Mouse (Mus musculus) MEL (cell line): Measurements from ENCODE around the gene Stat6. TPM values are rescaled to one million over a fixed set of nuclear protein-coding genes. Genes with fewer than 3 reads are reported as not detected.

ENCODE experiments used
- DNase-seq: peaks from one replicate; pipeline ENCODE4 v3.0.0; 2011; ENCODE audit warnings: low read depth, low spot score
- H3K27ac ChIP-seq: 2 replicates; pipeline ENCODE4 v1.5.1; 2012; ENCODE audit warnings: low read depth, mild to moderate bottlenecking, control low read depth, low read length, moderate library complexity; ENCODE audit not compliant: control insufficient read depth
- H3K27me3 ChIP-seq, 2 experiments: fragments of 150-350 bp in 1 of 2; sonication (generic) in 1 of 2; 2 replicates each; pipeline ENCODE4 v1.6.1; 2012; ENCODE audit warnings: low read length in 2 of 2, mild to moderate bottlenecking in 2 of 2, improper control_type of control experiment in 1 of 2, moderate library complexity in 1 of 2; ENCODE audit not compliant: insufficient read depth in 2 of 2, control insufficient read depth in 1 of 2
- H3K36me3 ChIP-seq, 2 experiments: 2 replicates each; pipeline ENCODE4 v1.6.1; 2012 to 2014; ENCODE audit warnings: low read length in 2 of 2, improper control_type of control experiment in 1 of 2, inconsistent platforms in 1 of 2, mild to moderate bottlenecking in 1 of 2; ENCODE audit not compliant: insufficient read depth in 2 of 2, control insufficient read depth in 1 of 2
- H3K4me1 ChIP-seq, 2 experiments: fragments of 150-350 bp in 1 of 2; sonication (generic) in 1 of 2; 2 replicates each; pipeline ENCODE4 v1.6.1; 2012; ENCODE audit warnings: low read length in 2 of 2, improper control_type of control experiment in 1 of 2, mild to moderate bottlenecking in 1 of 2; ENCODE audit not compliant: insufficient read depth in 2 of 2, control insufficient read depth in 1 of 2
- H3K4me3 ChIP-seq, 2 experiments: fragments of 150-350 bp in 1 of 2; sonication (generic) in 1 of 2; 2 replicates each; pipeline ENCODE4 v1.5.1; 2012; ENCODE audit warnings: low read depth in 2 of 2, low read length in 2 of 2, mild to moderate bottlenecking in 2 of 2, moderate library complexity in 2 of 2, control low read depth in 1 of 2, improper control_type of control experiment in 1 of 2; ENCODE audit not compliant: control insufficient read depth in 1 of 2, insufficient read depth in 1 of 2
- H3K79me2 ChIP-seq: 2 replicates; pipeline ENCODE4 v1.6.1; 2012; ENCODE audit warnings: mild to moderate bottlenecking, low read length, moderate library complexity; ENCODE audit not compliant: control insufficient read depth, poor library complexity, insufficient read depth
- H3K9ac ChIP-seq: 2 replicates; pipeline ENCODE4 v1.6.1; 2012; ENCODE audit warnings: low read depth, mild to moderate bottlenecking, control low read depth, low read length, moderate library complexity; ENCODE audit not compliant: control insufficient read depth, poor library complexity, severe bottlenecking
- H3K9me3 ChIP-seq: fragments of 150-350 bp; sonication (generic); replicated peaks from 2 replicates; pipeline ENCODE4 v1.6.1; 2012; ENCODE audit warnings: mild to moderate bottlenecking, low read length, improper control_type of control experiment, moderate library complexity; ENCODE audit not compliant: insufficient read depth
- CHD1 ChIP-seq: IDR thresholded peaks from 2 replicates; pipeline ENCODE4 v1.6.1; 2012; ENCODE audit warnings: low read depth, mild to moderate bottlenecking, inconsistent platforms, low read length, improper control_type of control experiment
- CHD2 ChIP-seq: IDR thresholded peaks from 2 replicates; pipeline ENCODE4 v1.6.1; 2011; ENCODE audit warnings: low read length, improper control_type of control experiment
- ELF1 ChIP-seq: IDR thresholded peaks from 2 replicates; pipeline ENCODE4 v1.6.1; 2014; ENCODE audit warnings: low read depth, mild to moderate bottlenecking, inconsistent platforms, low read length, improper control_type of control experiment, moderate library complexity
- EP300 ChIP-seq, 2 experiments: IDR thresholded peaks; 2 replicates each; pipeline ENCODE4 v1.6.1; 2011; ENCODE audit warnings: improper control_type of control experiment in 2 of 2, low read length in 2 of 2, low read depth in 1 of 2, mild to moderate bottlenecking in 1 of 2
- ETS1 ChIP-seq: IDR thresholded peaks from 2 replicates; pipeline ENCODE4 v1.6.1; 2012; ENCODE audit warnings: low read depth, mild to moderate bottlenecking, inconsistent platforms, low read length, improper control_type of control experiment, moderate library complexity
- HCFC1 ChIP-seq: IDR thresholded peaks from 2 replicates; pipeline ENCODE4 v1.6.1; 2012; ENCODE audit warnings: low read depth, mild to moderate bottlenecking, inconsistent platforms, low read length, improper control_type of control experiment, moderate library complexity
- MAZ ChIP-seq: IDR thresholded peaks from 2 replicates; pipeline ENCODE4 v1.6.1; 2012; ENCODE audit warnings: low read depth, mild to moderate bottlenecking, inconsistent platforms, low read length, improper control_type of control experiment
- MEF2A ChIP-seq: IDR thresholded peaks from 2 replicates; pipeline ENCODE4 v1.6.1; 2014; ENCODE audit warnings: low read depth, mild to moderate bottlenecking, inconsistent platforms, low read length, improper control_type of control experiment; ENCODE audit not compliant: poor library complexity, insufficient replicate concordance, severe bottlenecking; ENCODE audit errors: extremely low read depth
- MXI1 ChIP-seq: IDR thresholded peaks from 2 replicates; pipeline ENCODE4 v1.6.1; 2011; ENCODE audit warnings: mild to moderate bottlenecking, low read depth, low read length, improper control_type of control experiment
- NRF1 ChIP-seq: IDR thresholded peaks from 2 replicates; pipeline ENCODE4 v1.6.1; 2014; ENCODE audit warnings: low read depth, mild to moderate bottlenecking, inconsistent platforms, low read length, improper control_type of control experiment, moderate library complexity; ENCODE audit not compliant: poor library complexity, insufficient read depth, severe bottlenecking
- POLR2A ChIP-seq, 2 experiments: IDR thresholded peaks; 2 replicates each; pipeline ENCODE4 v1.6.1; 2011 to 2012; ENCODE audit warnings: low read length in 2 of 2, mild to moderate bottlenecking in 2 of 2, control low read depth in 1 of 2, improper control_type of control experiment in 1 of 2, low read depth in 1 of 2, moderate library complexity in 1 of 2; ENCODE audit not compliant: control insufficient read depth in 1 of 2, insufficient read depth in 1 of 2, poor library complexity in 1 of 2
- POLR2AphosphoS2 ChIP-seq: IDR thresholded peaks from 2 replicates; pipeline ENCODE4 v1.6.1; 2011; ENCODE audit warnings: low read length, improper control_type of control experiment
- POLR2AphosphoS5 ChIP-seq: IDR thresholded peaks from 2 replicates; pipeline ENCODE4 v1.6.1; 2012; ENCODE audit warnings: low read depth, borderline replicate concordance, mild to moderate bottlenecking, inconsistent platforms, low read length, moderate library complexity, mixed read lengths
- RAD21 ChIP-seq: IDR thresholded peaks from 2 replicates; pipeline ENCODE4 v1.6.1; 2011; ENCODE audit warnings: mild to moderate bottlenecking, low read depth, low read length, improper control_type of control experiment
- SMC3 ChIP-seq: IDR thresholded peaks from 2 replicates; pipeline ENCODE4 v1.6.1; 2011; ENCODE audit warnings: low read depth, low read length, improper control_type of control experiment
- TAL1 ChIP-seq: IDR thresholded peaks from 2 replicates; pipeline ENCODE4 v1.6.1; 2012; ENCODE audit warnings: mild to moderate bottlenecking, inconsistent platforms, low read length, moderate library complexity, mixed read lengths
- ZKSCAN1 ChIP-seq: IDR thresholded peaks from 2 replicates; pipeline ENCODE4 v1.6.1; 2012; ENCODE audit warnings: low read depth, mild to moderate bottlenecking, inconsistent platforms, low read length, improper control_type of control experiment, moderate library complexity
- ZMIZ1 ChIP-seq: IDR thresholded peaks from 2 replicates; pipeline ENCODE4 v1.6.1; 2012; ENCODE audit warnings: low read depth, mild to moderate bottlenecking, inconsistent platforms, low read length, improper control_type of control experiment, moderate library complexity
- ZNF384 ChIP-seq: IDR thresholded peaks from 2 replicates; pipeline ENCODE4 v1.6.1; 2012; ENCODE audit warnings: low read depth, mild to moderate bottlenecking, inconsistent platforms, low read length, improper control_type of control experiment
- polyA plus RNA-seq, 2 experiments: library from polyadenylated mRNA; stranded (reverse) in 1 of 2; unstranded in 1 of 2; fragments of >175 nt in 1 of 2; fragments of >200 nt in 1 of 2; gene quantifications; 2 replicates each; pipeline versions ENCODE4 v1.2.1 to v1.2.4; 2012; ENCODE audit warnings: low replicate concordance in 2 of 2, low read depth in 1 of 2; ENCODE audit not compliant: insufficient read length in 2 of 2, insufficient read depth in 1 of 2, missing spikeins in 1 of 2
- total RNA-seq: library from RNA; depleted of rRNA; stranded (reverse); fragments of 300-350 nt; gene quantifications from 2 replicates; pipeline ENCODE4 v1.2.3, GENCODE M21; 2012

Gene Stat6
- total and polyA plus RNA-seq, 3 experiments, result 34.9 to 50.2 TPM; not detected in 1

GRCm38 (mm10) chr10:127641861-127642771 lies 670 bp upstream of the Stat6 start (continued):
- TF ChIP-seq CHD1 (no peak), RAD21 (peak; percentile 94), POLR2AphosphoS5 (no peak), ZKSCAN1 (no peak), SMC3 (peak; percentile 94)

DNA sequence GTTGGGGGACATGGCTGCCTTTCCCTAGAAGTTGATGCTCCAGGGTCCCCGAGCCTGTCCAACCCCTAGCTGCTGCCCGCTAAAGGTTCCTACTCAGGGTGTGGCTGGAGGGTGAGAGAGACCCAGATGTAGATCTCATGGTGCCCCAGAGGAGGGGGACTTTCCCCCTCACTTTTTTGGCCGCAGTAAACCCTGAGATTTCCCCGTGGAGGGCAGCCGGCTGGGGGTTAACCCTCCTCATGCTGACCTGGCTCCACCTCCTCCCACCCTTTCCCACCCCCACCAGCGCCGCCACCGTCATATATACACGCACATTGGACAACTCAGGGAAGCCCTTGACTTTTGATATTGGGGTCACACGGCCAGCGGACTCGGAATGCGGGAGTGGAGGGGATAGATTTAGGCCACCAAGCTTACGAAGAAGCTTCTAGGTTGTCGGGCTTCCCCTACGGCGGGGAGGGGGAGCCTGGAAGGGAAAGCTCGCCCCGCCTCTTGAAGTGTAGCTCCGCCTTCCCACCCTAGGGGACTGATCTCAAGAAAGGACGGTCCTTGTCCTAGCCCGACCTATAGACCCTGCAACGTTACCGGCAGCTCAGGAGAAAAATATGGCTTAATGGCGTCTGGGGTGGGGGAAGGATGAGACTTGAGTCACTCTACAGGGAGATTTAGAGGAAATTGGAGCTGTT lies 910 bp downstream of the Stat6 start:
- no peaks in the 10 kb centered on the region for H3K27me3 ChIP-seq
- H3K4me1 ChIP-seq, result peaks cover 2 to 11% of the 10 kb centered on the region in 2 experiments; a peak in 3 of 4 replicates
- TF ChIP-seq MEF2A (no peak), ZMIZ1 (no peak), NRF1 (no peak), EP300 (IDR thresholded peaks at IDR 0.05; ENCODE audit: low read depth in 1 of 2, low read length in 2 of 2) (no peak), ELF1 (no peak), ETS1 (no peak), POLR2AphosphoS2 (peak; percentile 34; the same call in 1 of the 2 replicates), ZKSCAN1 (no peak), MXI1 (peak; percentile 40; the same call in 1 of the 2 replicates), POLR2A (IDR thresholded peaks at IDR 0.05; ENCODE audit: control insufficient read depth in 1 of 2, insufficient read depth in 1 of 2, low read depth in 1 of 2, low read length in 2 of 2, poor library complexity in 1 of 2) (no peak; a peak in 1 of 4 replicates), ZNF384 (no peak), TAL1 (no peak), HCFC1 (0 out of 2 replicates have a peak, but pooled peaks have one; percentile 14), CHD2 (no peak), MAZ (peak; percentile 81)
- peak overlapping the region; percentile 98 for H3K4me3 ChIP-seq
- H3K36me3 ChIP-seq, result peaks cover 3% of the 10 kb centered on the region in 2 experiments
- peak; percentile 86 for DNase-seq
- H3K9ac ChIP-seq, result peak overlapping the region; percentile 95
- no peaks in the 10 kb centered on the region for H3K9me3 ChIP-seq
- H3K79me2 ChIP-seq, result peaks cover 21% of the 10 kb centered on the region
- peak overlapping the region; percentile 93 for H3K27ac ChIP-seq
